Mouse (Mus musculus): ENCODE results near the gene Cldn15.
"Not testable (repeated sequence)": the region's sequence is repeated elsewhere in the genome, so short reads cannot be mapped to it uniquely, and the experiment has no call there.

Gene Cldn15

DNA sequence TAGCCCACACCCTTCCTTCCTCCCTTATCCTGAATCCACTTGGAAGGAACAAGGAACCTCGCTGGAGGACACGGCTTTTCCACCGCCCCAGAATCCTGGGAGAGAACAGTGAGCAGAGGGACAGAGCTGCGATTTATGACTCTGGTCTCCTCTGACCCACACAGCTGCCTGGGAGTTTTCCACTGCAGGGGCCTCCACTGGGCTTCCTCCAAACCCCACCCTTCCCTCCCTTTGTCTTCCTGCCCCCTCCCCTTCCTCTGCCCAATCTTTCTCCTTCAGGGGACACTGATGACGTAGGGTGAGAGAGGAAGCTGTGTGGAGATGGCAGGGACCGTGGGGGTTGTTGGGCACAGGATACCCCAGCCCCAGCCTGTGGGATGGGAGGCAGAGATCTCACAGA, at the start of gene Cldn15:
TSS of gene Cldn15 (plus strand) at position 286 of the 400 bp plus-strand sequence.
- DNase-seq = no peak

DNA sequence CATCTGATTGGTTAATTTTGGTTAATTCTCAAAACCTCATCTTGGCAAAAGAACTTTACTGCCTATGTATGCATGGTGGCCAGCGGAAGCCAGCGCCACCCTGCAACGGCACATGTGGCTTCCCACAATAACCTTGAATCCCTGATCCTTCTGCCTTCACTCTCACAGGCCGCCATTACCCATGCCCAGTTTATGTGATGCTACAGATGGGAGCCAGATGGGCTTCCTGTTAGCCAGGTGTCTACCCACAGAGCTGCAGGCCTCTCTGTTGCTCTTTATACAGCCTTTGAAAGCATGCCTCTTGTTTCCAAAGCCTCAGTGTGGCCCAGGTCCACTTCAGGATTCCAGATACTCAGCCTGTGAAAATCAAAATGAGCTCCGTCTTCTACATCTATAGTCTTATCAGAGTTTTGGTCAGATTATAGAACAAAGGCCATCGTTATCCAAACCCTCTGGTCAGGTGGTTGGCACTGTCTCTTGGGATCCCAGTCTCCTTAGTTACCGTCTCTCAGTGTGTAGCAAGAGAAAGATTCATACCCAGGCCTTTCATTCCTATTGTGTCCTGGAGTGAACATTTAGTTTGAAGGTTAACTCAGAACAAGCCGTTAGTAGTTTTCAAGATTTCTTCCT, 48.7 kb upstream of the Cldn15 start:
- no peak for DNase-seq

DNA sequence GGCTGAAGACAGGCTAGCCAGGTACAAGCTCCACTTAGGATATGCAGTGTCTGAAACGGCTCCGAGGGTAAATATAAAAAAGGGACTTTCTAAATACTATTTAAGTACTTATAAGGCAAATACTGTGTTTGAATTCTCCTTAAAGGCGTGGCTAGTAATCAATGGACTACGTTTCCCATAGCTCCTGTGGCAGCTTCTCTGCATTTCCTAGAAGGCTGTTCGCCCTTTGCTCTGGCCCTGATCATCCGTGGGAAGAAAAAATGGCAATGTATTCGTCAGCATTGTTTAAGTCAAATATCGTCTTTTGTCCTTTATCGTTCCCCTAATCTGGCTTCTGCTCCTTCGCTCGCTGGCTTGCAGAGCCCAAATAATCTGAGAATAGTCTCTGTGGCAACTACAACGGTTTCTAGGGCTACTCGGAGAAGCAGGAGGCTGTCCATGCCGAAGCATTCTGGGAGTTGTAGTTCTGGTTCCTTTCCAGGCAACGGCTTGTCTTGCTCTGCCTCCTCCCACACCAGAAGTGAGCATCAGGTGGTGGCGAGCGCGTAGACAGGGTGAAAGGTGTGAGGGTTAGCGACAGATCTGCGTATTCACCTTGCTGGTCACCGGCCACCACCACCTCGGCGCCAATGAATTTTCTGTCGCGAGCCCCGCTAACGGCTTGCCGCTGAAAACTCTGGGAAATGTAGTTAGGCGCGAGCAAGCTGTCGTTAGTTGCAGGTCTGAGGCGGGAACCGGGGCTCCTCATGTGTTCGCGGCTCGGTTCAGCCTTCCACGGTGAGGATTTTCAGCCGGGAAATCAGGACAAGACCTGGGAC, 47.6 kb upstream of the Cldn15 start:
- peak; percentile 83 to 88 for DNase-seq

DNA sequence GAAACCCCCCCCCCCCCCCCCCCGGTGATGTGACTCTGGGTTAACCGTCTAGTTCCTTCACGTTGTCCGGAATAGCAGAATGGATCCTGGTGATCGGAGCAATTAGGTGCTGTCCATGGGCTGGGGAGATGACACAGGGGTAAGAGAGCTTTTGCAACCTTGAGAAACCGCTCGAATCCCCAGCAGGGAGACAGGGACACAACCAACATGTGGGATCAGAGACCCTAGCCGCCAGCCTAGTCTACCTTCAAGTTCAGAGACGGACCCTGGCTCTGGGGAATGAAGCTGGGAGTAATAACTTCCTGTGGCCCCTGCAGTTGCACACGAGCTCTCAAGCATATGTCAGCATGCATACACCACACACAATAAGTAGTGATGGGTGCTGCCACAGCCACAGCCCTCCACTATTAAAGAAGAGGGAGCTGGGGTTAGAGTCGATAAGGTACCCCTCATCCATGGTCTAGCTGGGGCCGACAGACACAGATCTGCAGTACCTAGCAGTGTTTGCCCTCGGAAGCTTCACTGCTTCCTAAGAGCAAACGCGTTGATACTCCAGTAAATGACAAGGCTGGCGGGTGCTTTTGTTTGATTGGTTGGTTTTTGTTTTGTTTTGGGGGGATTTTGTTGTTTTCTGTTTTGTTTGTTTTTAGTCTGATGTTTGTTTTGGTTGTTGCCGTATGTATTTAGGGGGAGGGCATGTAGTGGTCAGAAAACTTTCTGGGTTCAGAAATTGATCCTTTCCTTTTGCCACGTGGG, 46.7 kb upstream of the Cldn15 start:
- peak; percentile 22 to 29 for DNase-seq

DNA sequence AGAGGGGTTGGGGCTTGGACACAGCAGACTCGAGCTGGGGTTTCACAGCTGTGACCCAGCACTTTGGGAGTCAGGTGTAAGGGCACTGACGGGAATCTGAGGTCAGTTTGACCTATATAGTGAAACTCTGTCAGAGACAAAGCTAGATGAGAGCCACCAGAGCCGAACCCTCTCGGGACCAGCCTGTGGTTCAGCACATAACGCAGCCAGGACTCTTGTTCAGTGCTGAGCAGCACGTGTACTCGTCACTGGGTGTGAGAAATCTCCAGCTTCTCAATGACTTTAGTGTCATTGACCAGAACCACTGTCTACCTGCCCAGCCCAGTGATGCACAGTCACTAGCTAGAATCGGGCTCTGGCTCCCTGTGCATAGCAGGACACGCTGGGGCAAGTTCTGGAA, 43.6 kb upstream of the Cldn15 start:
- no peak for DNase-seq

DNA sequence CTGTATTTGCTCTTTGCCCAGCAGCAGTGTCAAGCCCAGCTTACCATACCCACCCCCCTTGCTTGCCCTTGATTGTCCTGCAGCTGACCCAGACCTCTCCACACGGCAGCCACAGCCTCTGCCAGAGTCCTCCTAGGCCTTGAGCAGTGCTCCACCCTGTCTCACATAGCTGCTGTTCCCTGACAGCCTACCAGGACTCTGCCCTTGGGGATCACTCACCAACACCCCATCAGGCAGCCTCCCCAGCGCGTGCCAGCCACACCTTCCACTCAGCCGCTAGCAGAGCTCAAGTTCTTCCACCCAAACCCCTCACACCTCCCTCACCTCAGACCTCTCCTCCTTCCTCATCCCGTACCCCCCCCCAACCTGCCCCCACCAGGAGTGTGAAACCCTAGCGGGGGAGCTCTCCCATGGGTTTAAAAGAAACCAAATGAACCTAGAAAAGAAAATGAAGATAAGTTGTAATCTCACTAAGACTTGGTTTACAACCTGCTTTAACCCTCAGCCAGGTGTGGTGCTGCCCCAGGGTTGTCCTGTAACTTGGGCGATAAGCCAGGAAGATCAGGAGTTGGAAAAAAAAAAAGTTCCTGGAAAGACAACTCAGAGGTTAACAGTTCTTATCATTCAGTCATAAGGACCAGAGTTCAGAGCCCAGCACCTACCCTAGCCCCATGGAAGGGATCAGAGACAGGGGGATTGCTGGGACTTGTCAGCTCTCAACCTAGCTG, 42.5 kb upstream of the Cldn15 start:
- no peak for DNase-seq

DNA sequence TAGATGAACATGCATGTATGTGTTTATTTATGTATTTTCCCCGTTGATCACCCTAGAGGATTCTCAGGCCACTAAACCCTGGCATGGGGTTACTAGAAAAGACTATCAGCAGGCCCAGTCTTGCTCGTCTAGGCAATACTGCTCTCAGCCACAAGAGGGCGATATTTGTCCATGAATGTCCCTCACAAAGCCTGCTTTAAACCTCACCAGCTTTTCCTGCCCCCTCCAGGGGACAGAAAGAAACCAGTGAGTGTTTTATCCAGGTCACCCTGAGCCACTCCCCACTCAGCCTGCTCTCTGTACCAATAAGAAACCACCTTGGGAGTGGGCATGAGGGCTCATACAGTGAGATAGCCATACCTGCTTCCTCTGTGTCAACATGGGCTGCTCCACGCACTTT, 37.3 kb upstream of the Cldn15 start:
- peak; percentile 91 to 94 for DNase-seq

DNA sequence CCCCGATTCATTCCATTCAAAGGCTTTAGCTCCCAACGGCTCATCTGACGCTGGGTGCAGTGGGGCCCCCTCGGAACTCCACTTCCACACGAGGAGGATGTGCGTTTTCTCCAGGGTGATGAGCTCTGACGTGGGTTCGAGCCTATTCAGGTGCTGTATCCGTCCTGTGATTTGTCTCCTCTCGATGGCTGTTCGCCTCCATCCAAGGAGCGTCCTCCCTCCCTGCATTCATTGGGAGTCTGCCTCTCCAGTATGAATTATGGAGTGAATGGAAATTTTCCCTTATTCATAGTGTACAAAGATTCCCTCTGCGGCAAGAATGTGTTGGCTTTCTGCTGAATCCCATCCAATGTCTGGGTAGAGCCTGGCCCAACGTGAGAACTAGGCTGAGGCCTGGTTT, 34.5 kb upstream of the Cldn15 start:
- no peak for DNase-seq

DNA sequence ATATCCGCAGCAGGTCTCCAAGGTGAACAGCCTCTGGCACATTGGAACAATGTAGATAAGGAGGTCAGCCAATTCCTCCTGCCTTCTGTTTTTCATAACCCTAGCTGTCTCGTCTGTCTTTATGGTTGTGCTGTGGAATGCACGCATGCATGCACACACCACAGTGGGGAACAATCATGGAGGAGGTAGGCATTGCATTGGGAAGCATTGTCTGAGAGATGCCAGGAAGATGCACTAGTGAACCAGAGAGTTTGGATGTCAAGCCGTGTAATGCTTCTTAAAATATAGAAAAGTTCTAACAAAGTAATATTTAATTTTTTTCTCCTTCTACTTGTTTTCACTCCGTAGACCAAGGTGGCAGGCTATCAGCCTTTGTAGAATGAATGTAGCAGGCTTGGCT, 33.5 kb upstream of the Cldn15 start:
- no peak for DNase-seq

DNA sequence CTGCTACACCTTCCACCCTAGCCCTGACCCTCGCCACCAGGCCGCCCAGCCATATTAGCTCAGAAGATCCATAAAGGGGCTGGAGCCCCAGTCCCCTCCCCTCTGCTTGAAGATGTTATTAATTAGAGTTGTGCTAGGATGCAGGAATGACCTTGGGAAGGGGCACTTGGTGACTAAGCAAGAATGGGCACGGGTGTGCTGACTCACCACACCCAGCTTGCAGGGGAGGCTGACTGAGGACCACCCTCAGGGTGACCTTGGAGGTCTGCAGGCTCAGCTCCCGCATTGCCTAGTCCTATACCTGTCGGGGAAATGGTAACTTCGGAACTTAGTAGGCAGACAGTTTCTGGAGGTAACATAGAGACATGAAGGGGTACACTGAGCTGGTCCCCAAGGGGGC, 32.5 kb upstream of the Cldn15 start:
- no peak for DNase-seq

DNA sequence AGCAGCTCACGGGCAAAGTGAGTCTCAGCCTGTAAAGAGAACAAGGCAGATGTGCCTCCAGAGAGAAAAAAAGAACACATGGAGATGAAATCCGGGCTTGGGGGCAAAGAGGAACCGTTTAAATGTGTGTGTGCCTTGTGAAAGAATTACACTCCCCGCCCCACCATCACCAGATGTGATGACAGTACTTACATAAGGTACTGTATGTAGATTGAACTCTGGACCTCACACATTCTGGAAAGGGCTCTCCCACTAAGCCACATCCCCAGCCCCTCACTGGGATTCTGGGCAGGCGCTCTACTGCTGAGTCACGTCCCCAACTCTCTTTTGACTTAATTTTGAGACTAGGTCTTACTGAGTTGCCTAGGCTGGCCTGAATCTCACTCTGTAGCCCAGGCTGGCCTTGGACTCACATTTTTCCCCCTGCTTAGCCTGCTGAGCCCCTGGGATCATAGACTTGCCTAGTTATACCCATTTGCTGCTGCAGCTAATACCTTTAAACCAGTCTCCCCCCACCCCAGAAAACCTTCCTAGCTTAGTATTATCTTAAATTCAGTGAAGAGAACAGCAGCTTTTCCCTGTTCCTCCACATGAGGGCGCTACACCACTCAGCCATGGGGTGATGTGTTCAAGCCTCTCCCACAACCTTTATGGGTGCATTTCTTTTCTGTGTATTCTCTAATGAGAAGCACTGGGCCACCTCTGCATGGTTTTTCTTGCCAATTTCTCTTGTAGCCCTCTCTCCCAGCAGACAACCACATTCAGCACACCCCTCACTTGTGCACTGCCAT, 30.3 kb upstream of the Cldn15 start:
- peak in 1 of 2 experiments; percentile 26 for DNase-seq

DNA sequence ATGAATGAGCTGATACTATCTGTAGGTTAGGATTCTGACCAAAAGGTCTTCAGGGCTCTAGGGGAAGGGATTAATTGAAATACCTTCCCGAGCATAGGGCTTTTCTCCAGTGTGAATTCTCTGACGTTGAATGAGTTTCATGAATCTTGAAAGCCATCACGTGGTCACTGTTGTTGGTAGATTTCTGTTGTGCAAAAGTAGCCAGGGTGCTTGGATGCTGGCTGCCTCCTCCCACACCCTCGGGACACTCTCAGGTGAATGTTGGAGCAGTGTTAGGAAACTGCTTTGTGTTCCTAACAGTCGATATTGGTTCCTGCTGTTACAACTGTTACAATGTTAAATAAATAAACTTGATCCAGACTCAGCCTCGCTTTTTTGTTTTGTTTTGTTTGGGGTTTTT, 29.7 kb upstream of the Cldn15 start:
- no peak for DNase-seq

DNA sequence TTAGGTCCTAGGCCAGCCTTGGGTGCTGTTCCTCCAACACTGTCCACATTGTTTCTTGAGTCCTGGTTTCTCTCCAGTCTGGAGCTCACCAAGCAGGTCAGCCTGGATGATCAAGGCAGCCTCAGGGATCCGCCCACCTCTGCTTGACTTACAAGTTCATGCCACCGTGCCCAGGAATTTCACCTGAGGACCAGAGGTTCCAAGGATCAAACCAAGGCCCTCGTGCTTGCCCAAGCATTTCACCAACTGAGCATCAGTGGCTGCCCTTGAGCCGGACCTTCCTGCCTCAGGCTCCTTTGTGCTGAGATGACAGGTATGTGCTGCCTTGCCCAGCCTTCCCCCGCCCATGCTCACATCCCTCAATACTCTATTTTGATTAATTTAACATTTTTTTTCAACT, 28.8 kb upstream of the Cldn15 start:
- DNase-seq = no peak

DNA sequence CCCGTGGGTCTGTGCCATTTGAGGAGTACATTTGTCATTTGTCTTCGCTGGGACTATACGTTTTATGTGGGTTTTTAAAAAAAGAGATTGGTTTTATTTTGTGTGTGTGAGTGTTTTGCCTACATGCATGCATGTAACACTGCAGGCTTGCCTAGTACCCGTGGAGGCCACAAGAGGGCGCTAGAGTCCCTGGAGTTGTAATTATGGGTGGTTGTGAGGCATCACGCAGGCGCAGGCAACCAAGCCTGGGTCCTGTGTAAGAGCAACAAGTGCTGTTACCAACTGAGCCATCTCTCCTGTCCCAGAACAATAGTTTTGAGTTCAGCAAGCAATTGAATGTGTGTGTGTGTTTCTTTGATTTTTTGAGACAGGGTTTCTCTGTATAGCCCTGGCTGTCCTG, 27.1 kb upstream of the Cldn15 start:
- DNase-seq = peak in 1 of 2 experiments; percentile 38

DNA sequence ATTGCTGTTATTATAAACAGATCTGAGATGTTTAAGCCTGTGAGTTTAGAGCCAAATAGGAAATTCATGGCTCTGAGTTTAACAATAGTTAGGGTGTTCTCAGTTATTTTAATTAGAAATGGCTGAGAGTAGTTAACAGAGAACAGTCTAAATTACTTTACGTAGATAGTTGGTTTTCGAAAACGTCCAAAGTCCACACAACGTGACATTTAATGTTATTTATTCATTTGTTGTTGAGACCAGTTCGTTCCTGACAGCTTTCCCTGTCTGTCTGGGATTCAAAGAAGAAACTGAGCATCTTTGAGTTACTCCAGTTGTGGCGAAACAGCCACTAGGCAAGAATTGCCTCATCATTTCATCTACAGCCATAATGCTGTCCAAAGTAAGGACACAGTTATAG, 26.4 kb upstream of the Cldn15 start:
- not testable (repeated sequence) for DNase-seq

DNA sequence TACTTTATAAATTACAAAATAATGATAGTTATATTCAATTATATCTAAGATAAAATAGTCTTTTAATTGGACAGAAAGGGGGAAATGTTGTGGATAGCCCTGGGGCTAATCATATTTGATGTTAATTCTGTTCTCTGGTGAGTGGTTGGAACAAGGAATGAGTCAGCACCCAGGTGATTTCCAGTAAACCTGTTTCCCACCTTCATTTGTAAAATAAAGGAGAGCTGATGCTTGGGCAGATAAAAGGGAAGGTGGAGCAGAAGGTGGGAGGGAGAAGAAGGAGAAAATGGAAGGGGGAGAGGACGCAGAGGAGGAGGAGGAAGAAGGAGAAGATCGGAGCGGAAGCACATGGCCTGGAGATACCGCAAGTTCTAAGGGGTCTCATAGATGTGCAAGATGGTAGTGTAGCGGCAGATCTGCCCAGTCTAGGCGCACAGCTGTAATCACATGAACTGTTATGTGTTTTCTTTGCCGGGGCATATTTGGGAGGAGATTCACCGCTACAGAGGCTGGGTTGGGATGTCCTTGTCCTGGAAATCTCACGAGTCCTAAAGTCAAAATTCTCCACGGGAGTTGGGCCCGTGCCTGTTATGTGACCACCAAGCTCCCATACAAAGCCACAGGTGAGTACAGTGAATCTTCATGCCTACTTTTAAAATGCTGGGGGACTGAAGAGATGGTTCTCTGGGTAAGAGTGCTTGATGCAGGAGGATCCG, 25.4 kb upstream of the Cldn15 start:
- no peak for DNase-seq

DNA sequence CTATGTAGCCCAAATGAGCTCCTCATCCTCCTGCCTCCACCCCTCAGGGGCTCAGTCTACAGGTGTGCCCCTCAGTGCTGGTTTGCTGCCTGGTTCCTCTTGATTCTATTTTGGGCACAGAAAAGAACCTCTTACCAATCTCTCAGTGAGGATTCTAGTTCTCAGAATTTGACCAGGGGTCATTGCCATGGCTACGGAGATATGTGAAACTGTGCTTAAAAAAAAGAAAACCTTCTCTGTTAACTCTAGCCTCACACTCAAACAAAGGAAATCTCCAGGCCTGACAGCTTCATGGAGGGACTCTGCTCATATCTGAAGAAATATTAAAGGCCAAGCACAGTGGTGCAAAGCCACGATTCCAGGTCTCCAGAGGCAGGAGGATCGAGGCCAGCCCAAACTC, 23.6 kb upstream of the Cldn15 start:
- no peak for DNase-seq

DNA sequence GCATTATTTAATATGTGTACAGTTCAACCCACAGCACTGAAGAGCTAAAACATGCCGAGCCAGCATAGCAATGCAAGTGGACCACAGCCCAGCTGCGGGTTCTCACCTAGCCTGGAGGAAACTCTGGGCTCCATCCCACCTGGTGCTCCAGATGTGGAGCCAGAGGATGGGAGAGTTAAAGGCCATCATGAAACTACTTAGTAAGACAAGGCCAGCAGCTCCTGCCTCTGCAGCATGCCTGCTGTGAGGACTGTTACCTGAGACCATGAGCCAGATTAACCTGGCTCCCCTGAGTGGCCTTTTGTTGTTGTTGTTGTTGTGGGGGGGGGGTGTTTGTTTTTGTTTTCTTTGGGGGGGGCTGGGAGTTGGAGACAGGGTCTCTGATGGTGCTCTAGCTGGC, 23.0 kb upstream of the Cldn15 start:
- DNase-seq = no peak

DNA sequence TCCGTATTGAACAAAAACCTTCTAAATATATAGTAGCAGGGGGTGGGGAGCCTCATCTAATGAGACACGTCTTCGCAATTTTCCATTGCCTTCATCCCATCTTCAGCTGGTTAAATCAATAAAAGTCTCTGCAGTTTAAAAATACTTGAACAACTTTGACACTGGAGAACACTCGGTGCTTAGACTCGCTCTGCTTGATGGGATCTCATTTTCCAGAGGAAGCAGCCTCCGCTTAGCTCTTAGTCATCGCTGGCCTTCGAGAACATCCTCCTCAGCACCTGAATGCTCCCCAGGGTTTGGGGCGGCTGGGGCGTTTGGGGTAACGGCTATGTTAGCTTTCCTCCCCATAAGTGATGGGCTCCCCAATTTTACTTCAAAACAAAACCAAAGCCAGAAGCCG, 21.3 kb upstream of the Cldn15 start:
- no peak for DNase-seq

DNA sequence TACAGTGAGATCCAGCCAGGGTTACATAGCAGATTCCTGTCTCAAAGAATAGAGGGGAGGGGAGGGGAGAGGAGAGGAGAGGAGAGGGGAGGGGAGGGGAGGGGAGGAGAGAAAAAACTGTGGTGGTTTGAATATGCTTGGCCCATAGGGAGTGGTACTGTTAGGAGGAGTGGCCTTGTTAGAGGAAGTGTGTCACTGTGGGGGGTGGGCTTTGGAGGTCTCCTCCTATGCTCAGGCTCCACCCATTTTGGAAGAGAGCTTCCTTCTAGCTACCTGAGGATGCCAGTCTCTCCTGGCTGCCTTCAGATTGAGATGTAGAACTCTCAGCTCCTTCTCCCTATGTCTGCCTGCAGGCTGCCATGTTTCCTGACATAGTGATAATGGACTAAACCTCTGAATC, 18.5 kb upstream of the Cldn15 start:
- no peak for DNase-seq

DNA sequence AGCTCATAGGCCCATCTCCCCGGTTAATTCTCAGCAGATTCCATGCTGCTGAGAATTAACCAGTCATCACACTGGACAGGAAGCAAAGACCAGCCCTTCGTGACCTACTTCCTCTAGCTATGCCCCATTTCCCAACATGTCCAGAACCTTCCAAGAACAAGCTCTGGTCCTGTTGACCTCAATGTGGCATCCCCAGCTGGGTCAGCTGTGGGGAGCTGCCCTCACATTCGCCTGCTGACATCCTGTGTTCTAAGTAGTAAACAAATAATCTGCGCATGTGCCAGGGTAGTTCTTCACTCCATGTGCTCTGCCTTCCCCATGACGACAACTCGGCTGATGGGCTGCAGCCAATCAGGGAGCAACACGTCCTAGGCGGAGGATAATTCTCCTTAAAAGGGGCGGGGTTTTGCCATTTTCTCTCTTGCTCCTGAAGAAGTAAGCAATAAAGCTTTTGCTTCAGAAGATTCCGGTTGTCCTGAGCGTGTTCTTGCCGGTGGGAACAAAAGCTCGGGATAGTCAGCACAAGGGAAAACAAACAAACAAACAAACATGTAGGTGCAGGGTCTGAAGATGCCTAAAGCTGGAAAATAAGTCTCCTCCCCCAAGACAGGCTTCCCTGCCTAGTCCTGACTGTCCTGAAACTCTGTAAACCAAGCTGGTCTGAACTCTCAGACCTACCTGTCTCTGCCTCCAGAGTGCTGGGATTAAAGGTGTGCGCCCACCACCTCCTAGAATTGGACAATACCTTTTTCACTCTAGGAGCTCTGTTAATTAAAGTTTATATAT, 16.7 kb upstream of the Cldn15 start:
- not testable (repeated sequence) for DNase-seq
